Mouse (Mus musculus): ENCODE data around the gene Fam228b. TPM values are rescaled to one million over a fixed set of nuclear protein-coding genes. Genes with fewer than 3 reads are reported as not detected.
"Not testable (repeated sequence)": the region's sequence is repeated elsewhere in the genome, so short reads cannot be mapped to it uniquely, and the experiment has no call there.

Gene Fam228b
- polyA plus RNA-seq, 1 experiment from 2014 or later = 2.6 TPM

DNA sequence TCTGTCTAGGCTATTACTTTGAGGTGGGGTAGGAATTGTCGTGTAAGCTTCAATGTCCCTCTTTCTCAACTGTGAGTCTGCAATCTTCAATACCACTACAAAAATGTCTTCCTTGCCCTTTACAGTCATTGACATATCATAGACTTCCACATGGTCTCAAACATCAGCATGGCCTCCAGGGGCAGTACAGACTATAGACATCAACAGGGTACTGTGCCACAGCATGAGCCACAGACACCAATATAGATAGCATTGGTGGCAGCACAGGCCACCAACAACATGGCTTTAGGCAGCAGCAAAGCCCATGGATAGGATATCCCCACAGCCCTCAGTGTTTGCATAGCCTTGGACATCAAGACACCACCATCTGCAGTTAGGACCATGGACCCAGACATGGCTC lies 12.2 kb upstream of the Fam228b start:
- WGBS = 78% methylated on average over 1 of the region's 1 CpGs
- H3K36me3 ChIP-seq = no peaks in the 10 kb centered on the region
- no peaks in the 10 kb centered on the region for H3K27me3 ChIP-seq (ENCODE audit: low read depth, poor library complexity, severe bottlenecking)
- no peak overlapping the region for H3K27ac ChIP-seq (replicated peaks)
- no peaks in the 10 kb centered on the region for H3K4me1 ChIP-seq
- H3K9me3 ChIP-seq (replicated peaks) = no peaks in the 10 kb centered on the region
- no peak for DNase-seq (ENCODE audit: low spot score)
- H3K4me3 ChIP-seq = no peak overlapping the region

DNA sequence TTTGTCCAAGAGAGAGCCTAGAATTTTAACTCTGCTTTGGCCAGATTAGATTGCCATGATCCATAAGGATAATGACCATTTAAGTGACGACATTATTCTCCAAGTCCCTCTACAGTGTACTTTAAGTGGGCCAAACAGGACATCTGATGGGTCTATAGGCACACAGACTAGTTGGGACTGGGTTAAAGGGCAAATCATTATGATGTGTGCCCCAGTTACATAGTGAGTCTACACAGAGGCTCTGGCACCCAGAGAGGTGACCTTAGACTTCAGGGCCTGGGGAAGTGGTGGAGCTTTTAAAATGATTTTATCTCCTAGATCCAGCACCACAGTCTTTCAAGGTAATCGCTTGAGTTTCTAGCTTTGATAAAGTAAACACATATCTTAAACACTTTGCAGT lies 11.2 kb upstream of the Fam228b start:
- Histone ChIP-seq H3K4me1 (no peaks in the 10 kb centered on the region), H3K27ac (replicated peaks) (no peak overlapping the region), H3K4me3 (no peak overlapping the region), H3K9me3 (replicated peaks) (no peaks in the 10 kb centered on the region), H3K27me3 (ENCODE audit: low read depth, poor library complexity, severe bottlenecking) (no peaks in the 10 kb centered on the region), H3K36me3 (no peaks in the 10 kb centered on the region)
- WGBS = 69% methylated on average over 2 of the region's 2 CpGs
- no peak for DNase-seq (ENCODE audit: low spot score)

GRCm38 (mm10) chr12:4777734-4778133 lies 8.7 kb upstream of the Fam228b start:
- Histone ChIP-seq H3K36me3 (no peaks in the 10 kb centered on the region), H3K27me3 (ENCODE audit: low read depth, poor library complexity, severe bottlenecking) (no peaks in the 10 kb centered on the region), H3K4me1 (no peaks in the 10 kb centered on the region), H3K9me3 (replicated peaks) (no peaks in the 10 kb centered on the region), H3K27ac (replicated peaks) (no peak overlapping the region), H3K4me3 (no peak overlapping the region)
- 92% methylated on average over 6 of the region's 6 CpGs for WGBS
- no peak for DNase-seq (ENCODE audit: low spot score)

- Histone ChIP-seq H3K9me3 (replicated peaks) (no peaks in the 10 kb centered on the region), H3K27me3 (ENCODE audit: low read depth, poor library complexity, severe bottlenecking) (no peaks in the 10 kb centered on the region), H3K4me1 (no peaks in the 10 kb centered on the region), H3K36me3 (no peaks in the 10 kb centered on the region), H3K4me3 (no peak overlapping the region), H3K27ac (replicated peaks) (no peak overlapping the region)
- 82% methylated on average over 9 of the region's 9 CpGs for WGBS
- no peak for DNase-seq (ENCODE audit: low spot score)
Measured at GRCm38 (mm10) chr12:4775588-4775949, 6.5 kb upstream of the Fam228b start.

DNA sequence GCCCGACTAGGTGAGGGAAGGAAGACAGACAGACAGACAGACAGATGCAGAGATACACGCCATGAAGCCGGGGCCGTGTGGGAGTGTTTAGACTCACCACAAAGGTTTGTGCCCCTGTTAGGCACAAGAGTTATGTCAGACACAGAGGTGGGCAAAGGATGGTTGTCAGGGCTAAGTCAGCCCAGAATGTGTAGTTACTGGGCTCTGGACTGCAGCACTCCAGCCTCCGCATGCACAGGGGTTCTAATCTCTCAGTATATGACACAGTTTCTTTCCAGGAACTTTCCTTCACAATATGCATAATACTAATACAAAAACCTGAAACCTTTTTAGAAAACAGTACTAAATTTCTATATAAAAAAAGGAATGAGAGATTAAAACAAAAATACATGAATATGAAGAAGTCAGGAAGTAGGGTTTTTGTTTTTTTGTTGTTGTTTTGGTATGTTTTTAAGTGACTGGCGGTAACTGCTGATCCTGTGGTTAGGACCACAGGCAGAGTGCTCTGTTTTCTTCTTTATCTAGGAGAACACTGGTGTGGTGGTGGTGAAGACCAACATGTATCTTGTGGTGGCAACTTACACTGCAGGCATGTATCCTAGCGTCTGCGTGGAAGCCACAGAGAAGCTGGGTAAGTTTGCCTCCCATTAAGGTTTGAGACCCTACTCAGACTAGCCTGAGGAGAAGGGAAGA lies 6.0 kb upstream of the Fam228b start:
- Histone ChIP-seq H3K36me3 (no peaks in the 10 kb centered on the region), H3K27me3 (ENCODE audit: low read depth, poor library complexity, severe bottlenecking) (no peaks in the 10 kb centered on the region), H3K9me3 (replicated peaks) (no peaks in the 10 kb centered on the region), H3K4me1 (no peaks in the 10 kb centered on the region), H3K4me3 (no peak overlapping the region), H3K27ac (replicated peaks) (no peak overlapping the region)
- WGBS = 87% methylated on average over 8 of the region's 8 CpGs
- no peak for DNase-seq (ENCODE audit: low spot score)

GRCm38 (mm10) chr12:4769333-4769723 lies 261 bp upstream of the Fam228b start:
- no peak for DNase-seq (ENCODE audit: low spot score)
- no peaks in the 10 kb centered on the region for H3K36me3 ChIP-seq
- H3K9me3 ChIP-seq (replicated peaks) = no peaks in the 10 kb centered on the region
- H3K27me3 ChIP-seq (ENCODE audit: low read depth, poor library complexity, severe bottlenecking) = no peaks in the 10 kb centered on the region
- 18% methylated on average over 13 of the region's 13 CpGs for WGBS
- H3K4me1 ChIP-seq = peaks cover 5% of the 10 kb centered on the region
- H3K27ac ChIP-seq (replicated peaks) = peak overlapping the region; percentile 95
- peak overlapping the region; percentile 65 for H3K4me3 ChIP-seq

- 90% methylated on average over 1 of the region's 1 CpGs for WGBS
- DNase-seq (ENCODE audit: low spot score) = no peak
- Histone ChIP-seq H3K27me3 (ENCODE audit: low read depth, poor library complexity, severe bottlenecking) (no peaks in the 10 kb centered on the region), H3K4me1 (no peaks in the 10 kb centered on the region), H3K36me3 (no peaks in the 10 kb centered on the region), H3K4me3 (no peak overlapping the region), H3K9me3 (replicated peaks) (no peaks in the 10 kb centered on the region), H3K27ac (replicated peaks) (no peak overlapping the region)
Measured at GRCm38 (mm10) chr12:4757060-4757459, 12.0 kb downstream of the Fam228b start.

GRCm38 (mm10) chr12:4754451-4754850 lies 14.6 kb downstream of the Fam228b start:
- DNase-seq (ENCODE audit: low spot score); H3K9me3 ChIP-seq (replicated peaks); H3K27ac ChIP-seq (replicated peaks); H3K36me3 ChIP-seq; H3K27me3 ChIP-seq (ENCODE audit: low read depth, poor library complexity, severe bottlenecking); H3K4me1 ChIP-seq; H3K4me3 ChIP-seq: not testable (repeated sequence)
- WGBS = 87% methylated on average over 4 of the region's 4 CpGs

DNA sequence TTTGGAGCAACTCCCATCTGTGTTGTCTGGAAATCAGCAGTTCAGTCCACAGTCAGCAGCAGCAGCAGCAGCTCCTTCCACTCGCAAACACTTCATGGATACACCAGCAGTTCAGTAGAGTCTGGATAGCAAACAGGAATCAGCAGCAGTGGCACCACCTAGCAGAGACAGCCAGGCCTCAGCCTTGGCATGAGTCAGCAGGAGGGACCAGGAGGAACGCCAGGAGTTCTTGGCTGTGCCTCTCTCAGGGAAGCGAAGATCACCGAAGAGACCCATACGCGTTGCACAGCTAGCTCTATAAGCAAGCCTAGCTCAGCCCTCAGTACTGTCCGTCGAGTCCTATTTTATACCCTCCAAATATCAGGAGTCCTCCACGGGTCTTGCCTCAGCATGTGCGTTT lies 24.6 kb downstream of the Fam228b start:
- Histone ChIP-seq H3K36me3 (no peaks in the 10 kb centered on the region), H3K27ac (replicated peaks) (no peak overlapping the region), H3K9me3 (replicated peaks) (no peaks in the 10 kb centered on the region), H3K4me3 (no peak overlapping the region), H3K27me3 (ENCODE audit: low read depth, poor library complexity, severe bottlenecking) (no peaks in the 10 kb centered on the region), H3K4me1 (no peaks in the 10 kb centered on the region)
- 92% methylated on average over 10 of the region's 10 CpGs for WGBS
- DNase-seq (ENCODE audit: low spot score) = no peak

DNA sequence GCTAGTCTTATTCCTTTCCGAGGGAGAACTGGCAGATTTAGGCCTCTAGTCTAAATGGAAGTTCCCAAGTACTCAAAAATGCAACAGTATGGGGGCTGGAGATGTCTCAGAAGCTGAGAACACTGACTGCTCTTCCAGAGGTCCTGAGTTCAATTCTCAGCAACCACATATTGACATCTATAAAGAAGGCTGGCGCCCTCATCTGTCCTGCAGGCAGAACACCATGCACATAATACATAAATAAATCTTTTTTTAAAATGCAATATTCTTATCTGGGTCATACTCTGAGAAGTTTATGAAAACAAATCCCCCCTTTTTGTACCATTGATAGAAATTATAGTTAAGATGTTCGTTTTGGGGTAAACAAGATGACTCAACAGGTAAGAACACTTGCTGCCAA lies 26.9 kb downstream of the Fam228b start:
- 0 out of 2 replicates have a peak, but pooled peaks cover 4% of the 10 kb centered on the region for H3K4me1 ChIP-seq
- no peak for DNase-seq (ENCODE audit: low spot score)
- 89% methylated on average over 3 of the region's 3 CpGs for WGBS
- no peaks in the 10 kb centered on the region for H3K9me3 ChIP-seq (replicated peaks)
- H3K36me3 ChIP-seq = no peaks in the 10 kb centered on the region
- H3K4me3 ChIP-seq = no peak overlapping the region
- H3K27me3 ChIP-seq (ENCODE audit: low read depth, poor library complexity, severe bottlenecking) = no peaks in the 10 kb centered on the region
- no peak overlapping the region for H3K27ac ChIP-seq (replicated peaks)

DNA sequence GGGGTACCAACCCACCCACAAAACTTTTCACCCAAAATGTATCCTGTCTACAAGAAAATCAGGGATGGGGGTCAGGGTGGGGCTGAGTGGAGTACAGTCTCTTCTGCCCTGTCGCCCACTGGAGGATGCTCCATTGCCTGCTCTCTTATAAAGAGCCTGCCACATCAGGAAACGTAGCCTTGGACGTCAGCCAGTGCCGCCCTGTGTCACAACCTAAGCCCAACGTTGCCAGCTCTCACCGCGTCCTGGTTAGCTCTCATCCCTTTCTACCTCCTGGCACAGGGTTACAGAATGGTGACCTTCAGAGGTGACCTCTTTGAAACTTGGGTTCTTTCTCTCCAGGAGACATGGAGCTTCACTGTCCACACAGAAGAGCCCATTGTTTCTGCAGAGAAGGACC lies 28.2 kb downstream of the Fam228b start:
- Histone ChIP-seq H3K36me3 (no peaks in the 10 kb centered on the region), H3K27me3 (ENCODE audit: low read depth, poor library complexity, severe bottlenecking) (no peaks in the 10 kb centered on the region), H3K9me3 (replicated peaks) (no peaks in the 10 kb centered on the region), H3K4me1 (0 out of 2 replicates have a peak, but pooled peaks cover 4% of the 10 kb centered on the region), H3K27ac (replicated peaks) (no peak overlapping the region), H3K4me3 (no peak overlapping the region)
- 84% methylated on average over 7 of the region's 7 CpGs for WGBS
- no peak for DNase-seq (ENCODE audit: low spot score)

DNA sequence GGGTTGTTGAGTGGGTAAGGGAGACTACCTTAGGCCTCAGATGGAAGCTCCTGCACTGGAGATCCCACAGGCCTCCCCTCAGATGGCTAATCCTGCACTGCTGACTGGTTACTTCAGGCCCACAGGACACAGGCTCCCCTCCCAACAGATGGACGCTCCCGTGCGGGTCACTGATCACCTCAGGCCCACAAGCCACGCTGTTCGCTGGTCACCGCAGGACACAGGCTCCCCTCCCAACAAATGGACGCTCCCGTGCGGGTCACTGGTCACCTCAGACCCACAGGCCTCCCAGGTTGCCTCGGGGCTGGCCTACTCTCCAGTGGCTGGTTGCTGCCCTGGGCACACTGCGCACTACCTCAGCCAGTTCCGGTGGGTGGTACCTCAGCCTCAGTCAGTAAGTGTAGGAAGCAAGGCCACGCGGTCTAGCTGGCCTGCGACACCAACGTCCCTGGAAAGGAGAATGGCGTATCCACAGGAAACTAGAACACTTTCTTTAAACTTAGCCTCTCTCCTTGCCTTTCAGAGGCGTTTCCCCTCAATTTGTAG lies 31.0 kb downstream of the Fam228b start, which contains the start of gene Fam228a:
TSS of gene Fam228a (minus strand) at position 400 of the 546 bp plus-strand sequence.
- H3K36me3 ChIP-seq = no peaks in the 10 kb centered on the region
- no peak for DNase-seq (ENCODE audit: low spot score)
- no peak within 1 kb of the TSS for H3K4me3 ChIP-seq
- no peaks in the 10 kb centered on the region for H3K9me3 ChIP-seq (replicated peaks)
- H3K27me3 ChIP-seq (ENCODE audit: low read depth, poor library complexity, severe bottlenecking) = no peaks in the 10 kb centered on the region
- H3K4me1 ChIP-seq = 0 out of 2 replicates have a peak, but pooled peaks cover 4% of the 10 kb centered on the region
- WGBS = 82% methylated on average over 18 of the region's 18 CpGs
- 0 out of 2 replicates have a peak within 1 kb of the TSS, but pooled peaks have one; percentile 23 for H3K27ac ChIP-seq (replicated peaks)

DNA sequence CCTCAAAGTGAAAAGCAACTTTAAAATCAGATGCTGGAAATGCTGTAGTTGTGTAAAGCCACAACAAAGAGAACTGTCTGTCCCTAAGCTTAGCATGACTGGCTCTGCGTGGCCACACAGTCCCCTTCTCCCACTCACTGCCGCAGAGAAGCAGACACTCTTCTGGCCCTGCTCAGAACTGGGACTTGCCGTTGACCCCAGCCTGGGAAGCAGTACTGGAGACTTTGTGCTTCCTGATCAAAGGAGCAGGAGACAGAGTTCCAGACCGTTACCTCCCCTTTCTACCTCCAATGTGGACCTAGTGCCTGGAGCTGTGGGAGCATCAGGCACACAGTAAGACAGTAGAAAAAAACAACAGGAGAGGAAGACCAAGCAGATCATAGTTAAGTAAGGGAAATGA lies 36.7 kb downstream of the Fam228b start:
- H3K27ac ChIP-seq (replicated peaks) = no peak overlapping the region
- DNase-seq (ENCODE audit: low spot score) = no peak
- H3K4me3 ChIP-seq = no peak overlapping the region
- H3K27me3 ChIP-seq (ENCODE audit: low read depth, poor library complexity, severe bottlenecking) = no peaks in the 10 kb centered on the region
- no peaks in the 10 kb centered on the region for H3K4me1 ChIP-seq
- H3K36me3 ChIP-seq = no peaks in the 10 kb centered on the region
- WGBS = 75% methylated on average over 4 of the region's 4 CpGs
- no peaks in the 10 kb centered on the region for H3K9me3 ChIP-seq (replicated peaks)

All from midbrain, embryonic 10.5 days (tissue).